10 mouse cellular contexts compared by ENCODE assay signal in the genomic region with DNA sequence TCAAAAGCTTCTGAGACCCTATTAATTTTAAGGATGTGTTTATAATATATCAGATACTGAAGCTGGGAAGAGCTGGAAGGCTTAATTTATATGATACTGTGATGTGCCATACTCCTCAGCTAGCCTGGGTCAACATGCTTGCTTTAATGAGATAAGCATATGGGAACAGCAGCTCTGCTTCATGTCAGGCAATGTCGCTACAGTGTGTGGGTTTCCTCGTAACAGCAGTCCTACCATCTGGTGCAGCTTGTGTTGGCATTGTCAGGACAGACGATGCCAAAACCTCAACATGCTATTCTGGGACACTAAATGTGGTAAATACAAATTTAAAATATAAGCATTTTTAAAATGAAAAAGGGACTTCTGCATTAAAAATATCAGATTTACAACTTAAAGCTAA. TPM values are rescaled to one million over a fixed set of nuclear protein-coding genes. Genes with fewer than 3 reads are reported as not detected.
DNase-seq lines count a peak whose midpoint lies in the region; ATAC-seq and TF ChIP-seq lines count a peak whose summit lies in the region.
"Had no signal": no experiment of that assay in that cellular context is flagged by ENCODE, and none has a peak within 500 bp of the region (broad histone marks: within the 10 kb centered on the region; RNA-seq: fewer than 3 reads in every experiment).

No protein-coding gene starts in this region.

- no peaks in the 10 kb centered on the region for H3K9me3 ChIP-seq in liver, postnatal 0 days (ENCODE audit: low read length)

- DNase-seq in liver, result peak; percentile 4
- no peak for DNase-seq in liver, postnatal 0 days
- peak; percentile 41 to 44 for DNase-seq in frontal cortex, postnatal 10 days (ENCODE audit: low spot score in 2 of 2)
- DNase-seq in left cerebral cortex, postnatal 14 days (ENCODE audit: low spot score in 2 of 2), result peak; percentile 76 to 82
- DNase-seq in gastrocnemius, postnatal 4 days (ENCODE audit: low spot score in 2 of 2), result no peak
- DNase-seq in lung, postnatal 4 days, result no peak
- no peak for DNase-seq in c-Kit-positive CD71-positive TER-119-positive erythroid progenitor cells, embryonic 14.5 days (ENCODE audit: low spot score)
- DNase-seq in thymus, postnatal 4 days, result no peak
- DNase-seq: heart, adult 2 months had no signal

- TF ChIP-seq EP300 in liver, postnatal 0 days (IDR thresholded peaks at IDR 0.05; ENCODE audit: low read depth), result no peak

- no peak overlapping the region for H3K4me2 ChIP-seq in liver, postnatal 0 days (ENCODE audit: low read depth, low read length)

- H3K4me1 ChIP-seq in liver, postnatal 0 days (ENCODE audit: insufficient read depth), result no peaks in the 10 kb centered on the region

- H3K9ac ChIP-seq in liver, postnatal 0 days (replicated peaks), result no peak overlapping the region

- TF ChIP-seq CTCF in liver, postnatal 0 days (IDR thresholded peaks at IDR 0.05; ENCODE audit: low read depth), result no peak

- no peaks in the 10 kb centered on the region for H3K36me3 ChIP-seq in liver, postnatal 0 days (replicated peaks; ENCODE audit: insufficient read depth, low read length)

- H3K4me3 ChIP-seq in liver, postnatal 0 days (ENCODE audit: low read depth, low read length), result no peak overlapping the region
- H3K4me3 ChIP-seq: heart, adult 2 months had no signal

- WGBS in liver, postnatal 0 days (ENCODE audit: insufficient replicate concordance), result 46% methylated on average over 3 of the region's 3 CpGs

- no peak for ATAC-seq in liver, postnatal 0 days

- H3K27me3 ChIP-seq in liver, postnatal 0 days (ENCODE audit: insufficient read depth, low read length), result no peaks in the 10 kb centered on the region

- intact Hi-C loops in left cerebral cortex, postnatal 14 days (cut with DNase I), result no loop called here

- H3K27ac ChIP-seq in liver, postnatal 0 days (ENCODE audit: low read depth), result no peak overlapping the region
- H3K27ac ChIP-seq: heart, adult 2 months; kidney, postnatal 0 days had no signal

RNA-seq across cellular contexts. Expression of a gene that starts 40.9 kb away (rescaled TPM):
- polyA plus RNA-seq in liver, postnatal 0 days (2015; fragmentation: Nextera tagmentation; extraction: Ambion mirVana), result 10.8 and 13.0 TPM in 2 replicates
- 100 to 1,000 TPM; 143 to 144 TPM for total RNA-seq in left cerebral cortex, postnatal 14 days (2021)
- total RNA-seq in gastrocnemius, postnatal 4 days (2021), result 10 to 100 TPM; 90.1 to 92.8 TPM

Comparison
In these comparisons a context has a peak if more than half of its experiments do, and no peak if none do; other contexts are left out.
1. DNase-seq: peak in liver (single experiment), frontal cortex, postnatal 10 days (2 of 2) and left cerebral cortex, postnatal 14 days (2 of 2); none in liver, postnatal 0 days (single experiment), gastrocnemius, postnatal 4 days (0 of 2), lung, postnatal 4 days (0 of 2), c-Kit-positive CD71-positive TER-119-positive erythroid progenitor cells, embryonic 14.5 days (single experiment) and thymus, postnatal 4 days (single experiment).